Mouse (Mus musculus) hindbrain, embryonic 12.5 days (tissue): ENCODE measurements around the gene Poldip2. TPM values are rescaled to one million over a fixed set of nuclear protein-coding genes. Genes with fewer than 3 reads are reported as not detected.
A peak's percentile ranks its signal among the peaks of the same experiment; 100 is the strongest.

ENCODE experiments used
- ATAC-seq: fragments of 200-750 bp; cut with Nextera tagmentation; 2 replicates; pipeline ENCODE4 v1.8.0; 2017; ENCODE audit warnings: moderate TSS enrichment; ENCODE audit not compliant: low FRiP score
- H3K27ac ChIP-seq: fragments of 300-500 bp; sonication (generic); 2 replicates; pipeline ENCODE4 v1.5.1; 2016; ENCODE audit warnings: mild to moderate bottlenecking
- H3K27me3 ChIP-seq: fragments of 300-500 bp; sonication (generic); 2 replicates; pipeline ENCODE4 v1.6.1; 2016; ENCODE audit warnings: mild to moderate bottlenecking
- H3K36me3 ChIP-seq: fragments of 300-500 bp; sonication (generic); 2 replicates; pipeline ENCODE4 v1.6.1; 2016; ENCODE audit warnings: mild to moderate bottlenecking
- H3K4me1 ChIP-seq: fragments of 300-500 bp; sonication (generic); 2 replicates; pipeline ENCODE4 v1.6.1; 2016
- H3K4me2 ChIP-seq: fragments of 300-500 bp; sonication (generic); replicated peaks from 2 replicates; pipeline ENCODE4 v1.6.1; 2016; ENCODE audit warnings: mild to moderate bottlenecking
- H3K4me3 ChIP-seq: fragments of 300-500 bp; sonication (generic); 2 replicates; pipeline ENCODE4 v1.5.1; 2016; ENCODE audit warnings: mild to moderate bottlenecking
- H3K9ac ChIP-seq: fragments of 300-500 bp; sonication (generic); 2 replicates; pipeline ENCODE4 v1.6.1; 2016; ENCODE audit warnings: mild to moderate bottlenecking, moderate library complexity
- H3K9me3 ChIP-seq: fragments of 300-500 bp; sonication (generic); replicated peaks from 2 replicates; pipeline ENCODE4 v1.6.1; 2016; ENCODE audit warnings: mild to moderate bottlenecking
- WGBS: fragments of 180-500 bp; shearing (Covaris S2); methylation state at CpG from one replicate; pipeline ENCODE4 v1.1.7; 2016; 5-methylcytosine and 5-hydroxymethylcytosine counted together
- polyA plus RNA-seq: library from polyadenylated mRNA; unstranded; fragments of >200 nt; fragmentation: Nextera tagmentation; extraction: Ambion mirVana; gene quantifications from 2 replicates; pipeline ENCODE4 v1.2.1, GENCODE M21; 2016

Gene Poldip2
- polyA plus RNA-seq, 1 experiment from 2014 or later = 166 TPM

DNA sequence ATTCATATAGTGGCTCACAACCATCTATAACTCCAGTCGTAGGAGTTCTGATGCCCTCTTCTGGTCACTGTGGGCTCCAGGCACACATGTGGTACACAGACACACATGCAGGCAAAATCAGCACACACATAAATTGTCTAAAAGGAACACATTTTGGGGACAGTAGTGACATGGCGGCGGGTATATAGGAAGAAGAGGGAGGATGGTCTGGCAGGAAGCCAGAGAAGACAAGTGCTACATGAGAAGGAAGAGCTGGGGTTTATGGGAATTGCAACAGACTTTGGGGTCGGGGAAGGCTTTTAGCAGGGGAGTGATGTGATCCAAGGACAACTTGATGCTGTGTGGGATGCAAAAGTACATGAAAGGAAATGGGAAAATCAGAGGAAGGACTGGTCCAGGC, 22.5 kb downstream of the Poldip2 start:
- H3K9ac ChIP-seq = no peak overlapping the region
- H3K4me1 ChIP-seq = peaks cover 25% of the 10 kb centered on the region
- peaks cover 21% of the 10 kb centered on the region for H3K36me3 ChIP-seq
- no peak overlapping the region for H3K27ac ChIP-seq
- H3K9me3 ChIP-seq = no peaks in the 10 kb centered on the region
- peak overlapping the region; percentile 76 for H3K4me2 ChIP-seq
- peak overlapping the region; percentile 80; the same call in 1 of the 2 replicates for H3K4me3 ChIP-seq
- ATAC-seq = no peak
- H3K27me3 ChIP-seq = no peaks in the 10 kb centered on the region
- 92% methylated on average over 4 of the region's 4 CpGs for WGBS

DNA sequence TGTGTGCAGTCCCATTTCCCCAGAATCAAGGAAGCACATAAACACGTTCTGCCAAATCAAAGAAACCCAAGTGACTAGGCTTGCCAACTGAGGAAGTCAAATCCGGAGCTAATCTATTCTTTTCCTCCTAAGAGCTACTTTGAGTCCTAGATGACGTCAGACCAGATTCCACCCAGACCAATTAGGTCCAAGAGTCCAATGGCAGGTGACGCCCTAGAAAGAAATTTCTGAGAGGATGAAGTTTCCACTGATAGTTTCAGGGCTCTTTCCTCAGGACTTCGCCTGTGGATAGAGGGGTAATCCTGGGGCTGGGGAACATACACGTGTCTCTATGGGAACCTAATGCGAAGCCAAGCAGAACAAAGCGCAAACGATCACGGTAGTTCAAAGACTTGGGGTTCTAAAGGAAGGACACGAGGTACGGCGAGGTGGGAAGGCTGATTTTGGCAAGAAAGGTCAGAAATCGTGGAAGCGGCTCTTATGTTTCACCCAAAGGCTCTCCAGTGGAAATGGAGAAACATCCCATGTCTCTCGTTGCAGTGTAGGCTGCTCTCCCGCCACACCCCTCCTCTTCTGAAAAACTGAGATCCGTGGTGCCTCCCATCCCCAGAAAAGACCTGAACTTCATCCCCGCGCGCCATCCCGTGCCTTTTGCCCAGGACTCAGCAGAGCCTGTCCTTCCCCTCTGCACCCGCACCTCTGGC, 23.5 kb downstream of the Poldip2 start:
- Histone ChIP-seq H3K4me1 (peaks cover 25% of the 10 kb centered on the region), H3K9ac (peak overlapping the region; percentile 77), H3K4me2 (peak overlapping the region; percentile 76), H3K9me3 (no peaks in the 10 kb centered on the region), H3K4me3 (peak overlapping the region; percentile 80), H3K27ac (peak overlapping the region; percentile 92), H3K27me3 (no peaks in the 10 kb centered on the region), H3K36me3 (peaks cover 23% of the 10 kb centered on the region)
- WGBS = under 1% methylated on average over 23 of the region's 23 CpGs
- ATAC-seq = peak; percentile 20

GRCm38 (mm10) chr11:78536080-78536689, 24.2 kb downstream of the Poldip2 start, which contains the start of the genes Tnfaip1 and Ift20:
TSS of gene Tnfaip1 (minus strand) at chr11:78536332.
TSS of gene Ift20 (plus strand) at chr11:78536361.
- H3K36me3 ChIP-seq = peaks cover 29% of the 10 kb centered on the region
- under 1% methylated on average over 52 of the region's 52 CpGs for WGBS
- peak within 1 kb of the TSS; percentile 92 for H3K27ac ChIP-seq
- H3K9ac ChIP-seq = peak within 1 kb of the TSS; percentile 89
- ATAC-seq = peak; percentile 97
- peak within 1 kb of the TSS; percentile 88 for H3K4me2 ChIP-seq
- H3K4me1 ChIP-seq = peaks cover 25% of the 10 kb centered on the region
- no peaks in the 10 kb centered on the region for H3K9me3 ChIP-seq
- H3K27me3 ChIP-seq = no peaks in the 10 kb centered on the region
- H3K4me3 ChIP-seq = peak within 1 kb of the TSS; percentile 80

GRCm38 (mm10) chr11:78536690-78537084, 24.7 kb downstream of the Poldip2 start:
- 2% methylated on average over 14 of the region's 14 CpGs for WGBS
- H3K27ac ChIP-seq = peak overlapping the region; percentile 88
- peak overlapping the region; percentile 89 for H3K9ac ChIP-seq
- peaks cover 33% of the 10 kb centered on the region for H3K36me3 ChIP-seq
- no peak for ATAC-seq
- peaks cover 25% of the 10 kb centered on the region for H3K4me1 ChIP-seq
- H3K9me3 ChIP-seq = no peaks in the 10 kb centered on the region
- H3K27me3 ChIP-seq = no peaks in the 10 kb centered on the region
- H3K4me2 ChIP-seq = peak overlapping the region; percentile 88
- peak overlapping the region; percentile 80 for H3K4me3 ChIP-seq

DNA sequence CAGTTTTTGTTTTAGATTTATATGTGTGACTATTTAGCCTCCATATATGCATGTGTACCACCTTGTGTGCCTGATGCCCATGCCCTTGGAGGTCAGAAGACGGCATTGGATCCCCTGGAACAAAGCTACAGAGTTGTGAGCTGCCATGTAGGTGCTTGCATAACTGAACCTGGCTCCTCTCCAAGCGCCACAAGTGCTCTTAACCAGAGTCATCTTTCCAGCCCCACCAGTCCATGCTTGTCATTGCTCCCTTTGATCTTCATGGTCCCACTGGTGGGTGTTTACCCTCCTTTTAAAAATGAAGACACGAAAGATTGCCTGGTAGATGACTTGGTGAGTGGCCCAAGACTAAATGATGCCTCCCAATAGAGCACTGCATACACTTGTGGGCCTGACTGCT, 28.4 kb downstream of the Poldip2 start:
- Histone ChIP-seq H3K4me1 (peaks cover 15% of the 10 kb centered on the region), H3K9ac (no peak overlapping the region), H3K9me3 (no peaks in the 10 kb centered on the region), H3K4me2 (no peak overlapping the region), H3K27me3 (no peaks in the 10 kb centered on the region), H3K4me3 (no peak overlapping the region), H3K36me3 (peaks cover 53% of the 10 kb centered on the region), H3K27ac (no peak overlapping the region)
- WGBS = 95% methylated on average over 3 of the region's 3 CpGs
- no peak for ATAC-seq

GRCm38 (mm10) chr11:78544449-78545111, 32.6 kb downstream of the Poldip2 start:
- Histone ChIP-seq H3K9me3 (no peaks in the 10 kb centered on the region), H3K4me3 (no peak overlapping the region), H3K27ac (no peak overlapping the region), H3K4me2 (no peak overlapping the region), H3K36me3 (peaks cover 43% of the 10 kb centered on the region), H3K27me3 (no peaks in the 10 kb centered on the region), H3K9ac (no peak overlapping the region), H3K4me1 (peaks cover 17% of the 10 kb centered on the region)
- no peak for ATAC-seq
- whole genome bisulfite sequencing = 96% methylated on average over 7 of the region's 7 CpGs

DNA sequence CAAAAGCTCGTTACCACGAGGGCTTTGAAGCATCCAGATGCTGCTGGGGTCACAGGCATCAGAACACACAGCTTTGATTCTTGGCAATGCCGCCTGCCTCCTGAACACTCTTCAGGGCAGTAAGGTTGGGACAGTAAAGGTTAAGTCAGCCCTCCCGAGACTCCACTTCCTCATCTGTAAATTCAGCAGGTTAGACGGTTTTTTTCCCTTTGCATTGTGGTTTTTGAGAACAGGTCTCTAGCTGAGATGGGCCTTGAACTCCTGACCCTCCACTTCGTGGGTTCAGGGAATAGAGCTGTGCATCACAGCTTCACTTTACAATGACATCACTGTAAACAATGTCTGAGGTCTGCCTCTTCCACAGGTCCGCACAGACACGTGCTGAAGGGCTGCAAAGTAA, 33.2 kb downstream of the Poldip2 start:
- Histone ChIP-seq H3K4me3 (no peak overlapping the region), H3K4me1 (peaks cover 21% of the 10 kb centered on the region), H3K4me2 (no peak overlapping the region), H3K27me3 (no peaks in the 10 kb centered on the region), H3K36me3 (peaks cover 37% of the 10 kb centered on the region), H3K27ac (no peak overlapping the region), H3K9ac (no peak overlapping the region), H3K9me3 (no peaks in the 10 kb centered on the region)
- WGBS = 74% methylated on average over 8 of the region's 8 CpGs
- no peak for ATAC-seq

GRCm38 (mm10) chr11:78547718-78548460, 35.9 kb downstream of the Poldip2 start:
- Histone ChIP-seq H3K4me1 (peaks cover 24% of the 10 kb centered on the region), H3K4me3 (no peak overlapping the region), H3K27me3 (no peaks in the 10 kb centered on the region), H3K4me2 (no peak overlapping the region; the same call in 1 of the 2 replicates), H3K27ac (0 out of 2 replicates have a peak overlapping the region, but pooled peaks have one; percentile 4), H3K9ac (no peak overlapping the region), H3K36me3 (peaks cover 16% of the 10 kb centered on the region), H3K9me3 (no peaks in the 10 kb centered on the region)
- ATAC-seq = no peak
- WGBS = 94% methylated on average over 2 of the region's 2 CpGs

DNA sequence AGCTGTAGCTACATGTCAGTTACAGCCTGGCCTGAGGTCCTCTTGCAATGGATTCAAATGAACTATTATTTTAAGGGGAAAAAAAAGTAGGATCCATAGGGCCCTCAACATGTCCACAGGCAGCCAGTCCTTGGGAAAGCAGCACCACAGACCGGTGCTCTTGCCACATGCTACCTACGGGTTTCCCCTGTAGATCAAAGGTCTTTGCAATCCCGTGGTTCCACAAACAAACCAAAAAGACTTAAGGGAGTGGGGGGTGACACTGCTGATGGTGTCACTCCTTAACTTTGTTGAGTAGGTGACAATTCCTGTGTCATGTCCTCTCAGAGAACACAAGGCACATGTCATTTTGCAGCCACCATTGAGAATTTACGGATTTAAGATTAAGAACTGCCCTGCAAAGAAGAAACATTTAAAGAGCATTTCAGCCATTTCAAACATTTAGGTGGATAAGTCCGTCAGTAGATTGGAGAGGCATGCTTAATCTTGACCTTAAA, 37.5 kb downstream of the Poldip2 start:
- H3K27ac ChIP-seq = no peak overlapping the region
- 21% methylated on average over 5 of the region's 5 CpGs for WGBS
- ATAC-seq = no peak

GRCm38 (mm10) chr11:78550168-78551058, 38.4 kb downstream of the Poldip2 start, which contains the start of gene Tmem97:
TSS of gene Tmem97 (minus strand) at chr11:78550777.
- Histone ChIP-seq H3K4me3 (peak within 1 kb of the TSS; percentile 56), H3K9ac (peak within 1 kb of the TSS; percentile 65), H3K27ac (peak within 1 kb of the TSS; percentile 81), H3K36me3 (peaks cover 3% of the 10 kb centered on the region; the same call in 1 of the 2 replicates), H3K4me1 (peaks cover 24% of the 10 kb centered on the region), H3K9me3 (peaks cover 5% of the 10 kb centered on the region; the same call in 1 of the 2 replicates), H3K4me2 (peak within 1 kb of the TSS; percentile 79), H3K27me3 (no peaks in the 10 kb centered on the region)
- peak; percentile 100 for ATAC-seq
- under 1% methylated on average over 60 of the region's 60 CpGs for WGBS

More for the DNA sequence above, 37.5 kb downstream of the Poldip2 start:
- Histone ChIP-seq H3K9me3 (peaks cover 5% of the 10 kb centered on the region; the same call in 1 of the 2 replicates), H3K4me2 (peak overlapping the region; percentile 79), H3K36me3 (peaks cover 4% of the 10 kb centered on the region; the same call in 1 of the 2 replicates), H3K4me1 (peaks cover 24% of the 10 kb centered on the region), H3K4me3 (peak overlapping the region; percentile 56), H3K9ac (peak overlapping the region; percentile 65; the same call in 1 of the 2 replicates), H3K27me3 (no peaks in the 10 kb centered on the region)

- no peaks in the 10 kb centered on the region for H3K36me3 ChIP-seq
- peak overlapping the region; percentile 56 for H3K4me3 ChIP-seq
- peak overlapping the region; percentile 79 for H3K4me2 ChIP-seq
- peaks cover 5% of the 10 kb centered on the region; the same call in 1 of the 2 replicates for H3K9me3 ChIP-seq
- peak overlapping the region; percentile 81 for H3K27ac ChIP-seq
- H3K4me1 ChIP-seq = peaks cover 24% of the 10 kb centered on the region
- peak; percentile 58 for ATAC-seq
- WGBS = 38% methylated on average over 6 of the region's 6 CpGs
- no peaks in the 10 kb centered on the region for H3K27me3 ChIP-seq
- peak overlapping the region; percentile 53 for H3K9ac ChIP-seq
Observed at GRCm38 (mm10) chr11:78551059-78551398, 39.0 kb downstream of the Poldip2 start.
